Comparison of ENCODE assay signal across 16 mouse cellular contexts in the genomic region with DNA sequence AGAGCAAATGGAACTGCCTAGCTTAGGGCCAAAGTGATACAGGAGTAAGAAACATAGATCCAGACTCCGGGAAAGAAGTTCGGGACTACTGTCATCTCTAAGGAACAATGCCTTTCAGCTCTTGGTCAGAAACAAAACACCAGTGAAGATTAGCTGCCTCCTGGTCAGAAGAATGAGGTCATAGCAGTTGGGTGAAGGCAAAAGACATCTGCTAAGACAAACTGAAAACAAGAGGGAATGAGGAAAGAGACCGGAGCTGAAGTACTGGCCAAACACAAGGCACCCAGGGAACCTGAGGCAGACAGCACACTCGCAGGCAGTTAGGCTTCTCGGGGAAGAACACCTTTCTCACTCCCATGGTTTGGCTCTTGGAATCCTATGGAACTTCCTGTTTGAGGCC.
"Had no signal": no experiment of that assay in that cellular context is flagged by ENCODE, and none has a peak within 500 bp of the region (broad histone marks: within the 10 kb centered on the region; RNA-seq: fewer than 3 reads in every experiment).

No protein-coding gene starts in this region.

- H3K4me2 ChIP-seq: neural tube, embryonic 13.5 days; neural tube, embryonic 15.5 days; stomach, embryonic 15.5 days had no signal

- H3K36me3 ChIP-seq: neural tube, embryonic 13.5 days; neural tube, embryonic 15.5 days; stomach, embryonic 15.5 days had no signal

- H3K4me3 ChIP-seq: neural tube, embryonic 13.5 days; neural tube, embryonic 15.5 days; stomach, embryonic 15.5 days had no signal

- H3K4me1 ChIP-seq: neural tube, embryonic 13.5 days; neural tube, embryonic 15.5 days; stomach, embryonic 15.5 days had no signal

- H3K27me3 ChIP-seq: neural tube, embryonic 13.5 days; neural tube, embryonic 15.5 days; stomach, embryonic 15.5 days had no signal

- H3K9me3 ChIP-seq: neural tube, embryonic 13.5 days; neural tube, embryonic 15.5 days; stomach, embryonic 15.5 days had no signal

- DNase-seq: retina, postnatal 1 day; right cerebral cortex, adult 18-20 months; right cerebral cortex, postnatal 14 days; right cerebral cortex, postnatal 25 days; right cerebral cortex, postnatal 4 days; spleen, adult 18-20 months; thymus, adult 18-20 months; thymus, adult 2 months; thymus, postnatal 14 days; thymus, postnatal 25 days; thymus, postnatal 36 days; thymus, postnatal 4 days had no signal

- H3K27ac ChIP-seq: neural tube, embryonic 13.5 days; neural tube, embryonic 15.5 days; stomach, embryonic 15.5 days; stomach, postnatal 0 days had no signal

- H3K9ac ChIP-seq: neural tube, embryonic 13.5 days; neural tube, embryonic 15.5 days; stomach, embryonic 15.5 days had no signal
